Mouse (Mus musculus): ENCODE measurements at regions not wholly inside any gene's neighbourhood (a gene's known extent, or its start where the extent isn't known, plus 50 kb on each side); places are given as distances from the start of the nearest gene placed in this dataset.

DNA sequence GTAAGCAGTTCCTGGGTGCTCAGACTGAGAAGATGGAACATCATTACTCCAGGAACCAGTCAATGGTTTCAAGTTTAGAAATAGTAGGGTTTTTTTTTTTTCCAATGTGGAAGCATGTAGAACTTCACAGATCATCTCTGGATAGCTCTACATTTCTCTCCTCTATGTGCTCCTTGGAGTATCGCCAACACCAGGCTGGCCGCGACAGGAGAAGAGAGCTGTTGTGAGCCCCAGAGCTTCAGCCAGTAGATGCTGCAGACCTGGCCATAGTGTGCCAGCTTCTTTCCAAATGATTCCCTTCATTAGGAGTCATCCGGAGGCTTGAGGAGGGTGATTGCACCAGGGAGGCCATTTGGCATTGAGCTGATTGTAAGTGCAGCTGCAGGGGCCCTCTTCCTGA is 322.6 kb upstream of the Thsd7b start:
- Histone ChIP-seq H3K27me3 (ENCODE audit: control insufficient read depth, insufficient read depth, low read length, poor library complexity, severe bottlenecking) (no peaks in the 10 kb centered on the region), H3K9me3 (replicated peaks; ENCODE audit: control insufficient read depth, insufficient read depth, low read length, poor library complexity, severe bottlenecking) (no peaks in the 10 kb centered on the region), H3K4me3 (ENCODE audit: low read depth, low read length) (no peak overlapping the region), H3K4me1 (ENCODE audit: control insufficient read depth, insufficient read depth, low read length) (no peaks in the 10 kb centered on the region), H3K27ac (ENCODE audit: insufficient read depth, low read length) (no peak overlapping the region), H3K36me3 (ENCODE audit: control insufficient read depth, insufficient read depth, low read length, poor library complexity, severe bottlenecking) (no peaks in the 10 kb centered on the region), H3K9ac (ENCODE audit: low read depth, poor library complexity, severe bottlenecking) (no peak overlapping the region)
- TF ChIP-seq EP300 (IDR thresholded peaks at IDR 0.05; ENCODE audit: insufficient read depth, low read depth, low read length): no peak

DNA sequence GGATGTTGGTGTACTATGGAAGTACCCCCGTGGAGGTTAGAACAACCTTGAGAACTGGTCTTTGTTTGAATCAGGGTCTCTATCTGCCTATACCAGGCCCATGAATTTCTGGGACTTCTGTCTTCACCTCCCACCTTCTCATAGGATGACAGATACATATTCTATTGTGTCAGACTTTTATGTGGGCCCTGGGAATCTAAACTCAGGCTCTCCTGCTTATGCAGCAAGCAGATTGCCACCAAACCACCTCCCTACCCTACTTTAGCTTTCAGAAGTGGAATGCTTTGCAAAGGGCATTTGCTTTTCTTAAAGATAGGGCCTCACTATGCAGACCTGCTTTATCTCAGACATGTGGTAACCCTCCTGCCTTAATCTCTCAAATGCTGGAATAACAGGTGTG is 322.7 kb upstream of the Cxcr4 start:
- Histone ChIP-seq H3K36me3 (ENCODE audit: control insufficient read depth, insufficient read depth, low read length, poor library complexity, severe bottlenecking) (no peaks in the 10 kb centered on the region), H3K9ac (ENCODE audit: low read depth, poor library complexity, severe bottlenecking) (no peak overlapping the region), H3K27me3 (ENCODE audit: control insufficient read depth, insufficient read depth, low read length, poor library complexity, severe bottlenecking) (no peaks in the 10 kb centered on the region), H3K27ac (ENCODE audit: insufficient read depth, low read length) (no peak overlapping the region), H3K9me3 (replicated peaks; ENCODE audit: control insufficient read depth, insufficient read depth, low read length, poor library complexity, severe bottlenecking) (no peaks in the 10 kb centered on the region), H3K4me3 (ENCODE audit: low read depth, low read length) (no peak overlapping the region), H3K4me1 (ENCODE audit: control insufficient read depth, insufficient read depth, low read length) (no peaks in the 10 kb centered on the region)
- TF ChIP-seq POLR2A (IDR thresholded peaks at IDR 0.05; ENCODE audit: insufficient read depth, low read length) (no peak), CTCF (IDR thresholded peaks at IDR 0.05; ENCODE audit: low read depth, low read length) (no peak), EP300 (IDR thresholded peaks at IDR 0.05; ENCODE audit: insufficient read depth, low read depth, low read length) (no peak)

DNA sequence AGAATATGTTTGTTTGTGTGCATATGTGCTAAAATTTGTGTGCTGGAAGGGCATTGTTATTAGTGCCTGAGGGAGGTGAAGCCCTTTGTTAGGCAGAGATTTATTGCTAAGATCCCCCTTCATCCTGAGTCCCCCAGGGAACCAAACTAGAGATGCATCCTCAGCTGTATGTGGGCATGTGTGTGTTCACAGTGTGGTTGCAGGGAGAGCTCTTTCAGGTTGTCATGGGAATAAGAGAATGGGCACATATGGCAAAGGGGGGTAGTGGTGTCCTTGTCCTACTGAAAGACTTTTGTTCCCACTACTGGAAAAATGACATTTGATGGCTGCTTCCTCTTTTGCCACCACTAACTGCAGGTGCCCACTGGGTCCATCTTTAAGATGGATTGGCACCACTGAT is 320.4 kb upstream of the Cxcr4 start:
- Histone ChIP-seq H3K27me3 (ENCODE audit: control insufficient read depth, insufficient read depth, low read length, poor library complexity, severe bottlenecking) (no peaks in the 10 kb centered on the region), H3K4me3 (ENCODE audit: low read depth, low read length) (no peak overlapping the region), H3K4me1 (ENCODE audit: control insufficient read depth, insufficient read depth, low read length) (no peaks in the 10 kb centered on the region), H3K27ac (ENCODE audit: insufficient read depth, low read length) (no peak overlapping the region), H3K9me3 (replicated peaks; ENCODE audit: control insufficient read depth, insufficient read depth, low read length, poor library complexity, severe bottlenecking) (no peaks in the 10 kb centered on the region), H3K9ac (ENCODE audit: low read depth, poor library complexity, severe bottlenecking) (no peak overlapping the region), H3K36me3 (ENCODE audit: control insufficient read depth, insufficient read depth, low read length, poor library complexity, severe bottlenecking) (no peaks in the 10 kb centered on the region)
- no peak for TF ChIP-seq CTCF (IDR thresholded peaks at IDR 0.05; ENCODE audit: low read depth, low read length)
- TF ChIP-seq EP300 (IDR thresholded peaks at IDR 0.05; ENCODE audit: insufficient read depth, low read depth, low read length): no peak

DNA sequence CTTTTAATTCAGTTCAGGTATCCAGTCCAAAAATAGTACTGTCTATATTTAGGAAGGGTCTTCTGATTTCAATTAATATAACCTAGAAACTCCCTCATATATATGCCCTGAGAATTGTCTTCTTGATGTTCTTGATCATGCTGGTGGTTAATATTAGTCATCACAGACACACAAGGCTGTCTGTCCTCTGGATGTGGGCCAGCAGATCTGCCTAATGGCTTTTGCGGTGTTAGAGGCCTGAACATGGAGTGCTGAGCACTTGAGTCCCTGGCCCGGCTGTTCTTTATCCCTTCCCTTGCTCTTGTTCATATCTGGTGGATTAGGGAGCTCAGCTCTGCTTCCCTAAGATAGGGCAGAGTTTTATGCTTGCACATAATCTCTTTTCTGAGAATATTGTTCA is 315.5 kb upstream of the Cxcr4 start:
- no peaks in the 10 kb centered on the region for H3K4me1 ChIP-seq (ENCODE audit: control insufficient read depth, insufficient read depth, low read length)
- no peak overlapping the region for H3K27ac ChIP-seq (ENCODE audit: insufficient read depth, low read length)
- no peak overlapping the region for H3K4me3 ChIP-seq (ENCODE audit: low read depth, low read length)
- no peak overlapping the region for H3K9ac ChIP-seq (ENCODE audit: low read depth, poor library complexity, severe bottlenecking)
- H3K9me3 ChIP-seq (replicated peaks; ENCODE audit: control insufficient read depth, insufficient read depth, low read length, poor library complexity, severe bottlenecking): no peaks in the 10 kb centered on the region
- H3K27me3 ChIP-seq (ENCODE audit: control insufficient read depth, insufficient read depth, low read length, poor library complexity, severe bottlenecking): no peaks in the 10 kb centered on the region
- TF ChIP-seq EP300 (IDR thresholded peaks at IDR 0.05; ENCODE audit: insufficient read depth, low read depth, low read length): no peak
- no peak for TF ChIP-seq POLR2A (IDR thresholded peaks at IDR 0.05; ENCODE audit: insufficient read depth, low read length)
- TF ChIP-seq CTCF (IDR thresholded peaks at IDR 0.05; ENCODE audit: low read depth, low read length): no peak
- H3K36me3 ChIP-seq (ENCODE audit: control insufficient read depth, insufficient read depth, low read length, poor library complexity, severe bottlenecking): no peaks in the 10 kb centered on the region

DNA sequence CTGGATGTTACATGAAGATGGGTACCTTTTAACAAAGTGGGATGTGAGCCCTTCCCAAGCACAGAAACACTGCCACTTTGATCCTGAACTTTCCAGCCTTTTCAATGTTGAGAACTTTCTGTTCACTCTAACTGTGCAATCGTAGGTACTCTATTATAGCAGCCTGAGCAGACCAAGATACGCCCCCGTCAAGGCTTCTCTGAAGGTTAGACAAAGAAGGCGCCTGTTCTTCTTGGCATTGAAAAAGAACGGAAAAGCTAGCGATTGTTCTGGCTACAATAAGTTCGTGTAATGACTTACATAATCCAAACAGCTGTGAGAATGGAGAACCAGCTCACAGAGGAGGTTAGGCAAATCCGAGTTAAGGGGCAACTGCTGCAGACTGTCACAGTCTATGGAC is 305.9 kb upstream of the Cxcr4 start:
- Histone ChIP-seq H3K4me3 (ENCODE audit: low read depth, low read length) (no peak overlapping the region), H3K36me3 (ENCODE audit: control insufficient read depth, insufficient read depth, low read length, poor library complexity, severe bottlenecking) (no peaks in the 10 kb centered on the region), H3K9ac (ENCODE audit: low read depth, poor library complexity, severe bottlenecking) (no peak overlapping the region), H3K27ac (ENCODE audit: insufficient read depth, low read length) (no peak overlapping the region), H3K27me3 (ENCODE audit: control insufficient read depth, insufficient read depth, low read length, poor library complexity, severe bottlenecking) (no peaks in the 10 kb centered on the region), H3K9me3 (replicated peaks; ENCODE audit: control insufficient read depth, insufficient read depth, low read length, poor library complexity, severe bottlenecking) (no peaks in the 10 kb centered on the region), H3K4me1 (ENCODE audit: control insufficient read depth, insufficient read depth, low read length) (no peaks in the 10 kb centered on the region)
- no peak for TF ChIP-seq CTCF (IDR thresholded peaks at IDR 0.05; ENCODE audit: low read depth, low read length)
- no peak for TF ChIP-seq EP300 (IDR thresholded peaks at IDR 0.05; ENCODE audit: insufficient read depth, low read depth, low read length)
- no peak for TF ChIP-seq POLR2A (IDR thresholded peaks at IDR 0.05; ENCODE audit: insufficient read depth, low read length)

DNA sequence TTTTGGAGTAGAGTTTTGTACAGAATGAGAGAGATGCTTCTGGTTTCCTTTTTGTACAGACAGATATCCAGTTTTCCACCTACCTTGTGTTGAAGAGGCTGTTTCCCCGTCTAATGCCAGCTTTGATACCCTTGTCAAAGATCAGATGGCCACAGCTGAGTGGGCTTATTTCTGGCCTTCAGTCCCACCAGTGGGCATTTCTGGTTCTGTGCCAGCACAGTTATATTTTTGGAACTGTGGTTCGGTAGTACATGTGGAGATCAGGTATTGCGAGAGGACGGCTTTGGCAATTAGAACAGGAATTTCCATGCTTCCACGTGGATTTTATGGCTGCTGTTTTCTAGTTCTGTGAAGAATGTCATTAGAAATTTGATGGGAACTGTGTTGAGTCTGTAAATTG is 302.5 kb upstream of the Cxcr4 start:
- Histone ChIP-seq H3K9me3 (replicated peaks; ENCODE audit: control insufficient read depth, insufficient read depth, low read length, poor library complexity, severe bottlenecking) (peaks cover 9% of the 10 kb centered on the region; the same call in 1 of the 2 replicates), H3K27ac (ENCODE audit: insufficient read depth, low read length) (no peak overlapping the region), H3K9ac (ENCODE audit: low read depth, poor library complexity, severe bottlenecking) (no peak overlapping the region), H3K27me3 (ENCODE audit: control insufficient read depth, insufficient read depth, low read length, poor library complexity, severe bottlenecking) (no peaks in the 10 kb centered on the region), H3K36me3 (ENCODE audit: control insufficient read depth, insufficient read depth, low read length, poor library complexity, severe bottlenecking) (no peaks in the 10 kb centered on the region), H3K4me1 (ENCODE audit: control insufficient read depth, insufficient read depth, low read length) (no peaks in the 10 kb centered on the region), H3K4me3 (ENCODE audit: low read depth, low read length) (no peak overlapping the region)
- TF ChIP-seq POLR2A (IDR thresholded peaks at IDR 0.05; ENCODE audit: insufficient read depth, low read length) (no peak), EP300 (IDR thresholded peaks at IDR 0.05; ENCODE audit: insufficient read depth, low read depth, low read length) (no peak)

Measured in ES-Bruce4 (cell line).